Mouse (Mus musculus) left cerebral cortex, postnatal 36 days (tissue): ENCODE measurements around the gene Zfp598. TPM values are rescaled to one million over a fixed set of nuclear protein-coding genes. Genes with fewer than 3 reads are reported as not detected.
"Not testable (repeated sequence)": the region's sequence is repeated elsewhere in the genome, so short reads cannot be mapped to it uniquely, and the experiment has no call there.

Experiments
- DNase-seq, 2 experiments: peaks; one replicate each; pipeline ENCODE4 v3.0.0; 2021 to 2022; ENCODE audit warnings: low spot score in 2 of 2, mixed read lengths in 1 of 2
- intact Hi-C: fragments of 180-260 bp; cut with DNase I; formaldehyde crosslinking; loops from one replicate; pipeline ENCODE4 v1.15.1; 2025
- total RNA-seq, 2 experiments: library from RNA; stranded (reverse); gene quantifications; 2 replicates each; pipeline ENCODE4 v1.2.3; 2021

Zfp598 gene
- total RNA-seq, 2 experiments from 2014 or later: 30.5 to 45.1 TPM

- DNase-seq: no peak
- intact Hi-C loops: no loop called here
Observed at GRCm38 (mm10) chr17:24644875-24645721, 24.4 kb upstream of the Zfp598 start.

GRCm38 (mm10) chr17:24645916-24646315, 23.6 kb upstream of the Zfp598 start:
- intact Hi-C loops: no loop called here
- DNase-seq: no peak

GRCm38 (mm10) chr17:24646381-24646780, 23.1 kb upstream of the Zfp598 start:
- intact Hi-C loops: no loop called here
- DNase-seq: no peak

GRCm38 (mm10) chr17:24647493-24647892, 22.0 kb upstream of the Zfp598 start:
- intact Hi-C loops: no loop called here
- no peak for DNase-seq

GRCm38 (mm10) chr17:24648731-24649377, 20.6 kb upstream of the Zfp598 start:
- intact Hi-C loops: no loop called here
- no peak for DNase-seq

- intact Hi-C loops: loop anchor here (5.0 kb wide), 1 partner anchor 112 kb away; no protein-coding TSS in a partner anchor
- peak in 1 of 2 experiments; percentile 49 for DNase-seq
Observed at GRCm38 (mm10) chr17:24649581-24650069, 19.9 kb upstream of the Zfp598 start.

- DNase-seq: peak in 1 of 2 experiments; percentile 45
- intact Hi-C loops: loop anchor here (5.0 kb wide), 1 partner anchor 113 kb away; no protein-coding TSS in a partner anchor
Observed at GRCm38 (mm10) chr17:24650070-24650616, 19.3 kb upstream of the Zfp598 start, which contains the start of gene Slc9a3r2. Slc9a3r2 (minus strand) TSS chr17:24650327.

GRCm38 (mm10) chr17:24650766-24651165, 18.7 kb upstream of the Zfp598 start:
- intact Hi-C loops: loop anchor here (5.0 kb wide), 1 partner anchor 113 kb away; no protein-coding TSS in a partner anchor
- DNase-seq: no peak

- intact Hi-C loops: loop anchor here (2.0 to 5.0 kb wide), 2 partner anchors 19 to 115 kb away; partner anchors contain the start of genes Nthl1 and Tsc2
Observed at GRCm38 (mm10) chr17:24651835-24652234, 17.7 kb upstream of the Zfp598 start.

GRCm38 (mm10) chr17:24653967-24654710, 15.3 kb upstream of the Zfp598 start:
- no peak for DNase-seq
- intact Hi-C loops: loop anchor here (2.0 to 5.0 kb wide), 2 partner anchors 21 to 117 kb away; partner anchors contain the start of genes Nthl1 and Tsc2

More at GRCm38 (mm10) chr17:24651835-24652234, 17.7 kb upstream of the Zfp598 start:
- no peak for DNase-seq

GRCm38 (mm10) chr17:24654969-24655368, 14.5 kb upstream of the Zfp598 start:
- DNase-seq: no peak
- intact Hi-C loops: loop anchor here (5.0 kb wide), 1 partner anchor 118 kb away; no protein-coding TSS in a partner anchor

- intact Hi-C loops: no loop called here
- no peak for DNase-seq
Observed at GRCm38 (mm10) chr17:24658017-24658758, 11.3 kb upstream of the Zfp598 start, which contains the start of gene Npw. Npw (minus strand) TSS chr17:24658457.

GRCm38 (mm10) chr17:24667011-24667410, 2.5 kb upstream of the Zfp598 start:
- not testable (repeated sequence) for DNase-seq
- intact Hi-C loops: loop anchor here (5.0 kb wide), 2 partner anchors 35 to 120 kb away; partner anchors contain the start of genes Nthl1, Pkd1 and Tsc2

GRCm38 (mm10) chr17:24667416-24667815, 2.1 kb upstream of the Zfp598 start:
- intact Hi-C loops: loop anchor here (5.0 kb wide), 2 partner anchors 35 to 120 kb away; partner anchors contain the start of genes Nthl1, Pkd1 and Tsc2

GRCm38 (mm10) chr17:24669214-24669544, 308 bp upstream of the Zfp598 start:
- DNase-seq: not testable (repeated sequence)
- intact Hi-C loops: loop anchor here (5.0 kb wide), 2 partner anchors 37 to 122 kb away; partner anchors contain the start of genes Nthl1, Pkd1 and Tsc2

More at GRCm38 (mm10) chr17:24667416-24667815, 2.1 kb upstream of the Zfp598 start:
- no peak for DNase-seq

GRCm38 (mm10) chr17:24670246-24670844, 858 bp downstream of the Zfp598 start:
- intact Hi-C loops: no loop called here
- DNase-seq: no peak

- DNase-seq: no peak
- intact Hi-C loops: no loop called here
Observed at GRCm38 (mm10) chr17:24671346-24671745, 1.9 kb downstream of the Zfp598 start.

GRCm38 (mm10) chr17:24672141-24672540, 2.7 kb downstream of the Zfp598 start:
- intact Hi-C loops: no loop called here
- DNase-seq: no peak
